17 mouse cellular contexts compared by ENCODE assay signal in genomic region chr3:30868625-30869024, GRCm38 (mm10).
"Had no signal": no experiment of that assay in that cellular context is flagged by ENCODE, and none has a peak within 500 bp of the region (broad histone marks: within the 10 kb centered on the region; RNA-seq: fewer than 3 reads in every experiment).

No protein-coding gene starts in this region.

- H3K4me1 ChIP-seq: neural tube, embryonic 13.5 days; neural tube, embryonic 15.5 days had no signal

- H3K9ac ChIP-seq: lung, embryonic 14.5 days; neural tube, embryonic 13.5 days; neural tube, embryonic 15.5 days had no signal

- ATAC-seq: midbrain, embryonic 16.5 days had no signal

- H3K4me2 ChIP-seq: lung, embryonic 14.5 days; neural tube, embryonic 13.5 days; neural tube, embryonic 15.5 days had no signal

- H3K27me3 ChIP-seq: neural tube, embryonic 13.5 days; neural tube, embryonic 15.5 days had no signal

- H3K4me3 ChIP-seq: midbrain, embryonic 10.5 days; myocyte; neural tube, embryonic 13.5 days; neural tube, embryonic 15.5 days had no signal

- H3K9me3 ChIP-seq: midbrain, embryonic 10.5 days; neural tube, embryonic 13.5 days; neural tube, embryonic 15.5 days had no signal

- H3K36me3 ChIP-seq: midbrain, embryonic 10.5 days; neural tube, embryonic 13.5 days; neural tube, embryonic 15.5 days had no signal

- DNase-seq: lung, adult 18-20 months; lung, postnatal 10 days; lung, postnatal 4 days; retina, postnatal 1 day; right cerebral cortex, adult 18-20 months; right cerebral cortex, postnatal 25 days; right cerebral cortex, postnatal 4 days; spleen, adult 18-20 months; thymus, adult 18-20 months; thymus, postnatal 14 days; thymus, postnatal 36 days had no signal

- H3K27ac ChIP-seq: midbrain, embryonic 10.5 days; neural tube, embryonic 13.5 days; neural tube, embryonic 15.5 days had no signal
